Mouse (Mus musculus) colon, adult 2 months (tissue): ENCODE data around the gene Olfr1157. TPM values are rescaled to one million over a fixed set of nuclear protein-coding genes. Genes with fewer than 3 reads are reported as not detected.

Experiments used
- polyA plus RNA-seq: library from polyadenylated mRNA; depleted of rRNA; stranded (reverse); fragments of >200 nt; gene quantifications from 2 replicates; pipeline ENCODE4 v1.2.3, GENCODE M21; 2012; rRNA removed

The Olfr1157 gene
- not detected in 2 replicates for polyA plus RNA-seq

DNA sequence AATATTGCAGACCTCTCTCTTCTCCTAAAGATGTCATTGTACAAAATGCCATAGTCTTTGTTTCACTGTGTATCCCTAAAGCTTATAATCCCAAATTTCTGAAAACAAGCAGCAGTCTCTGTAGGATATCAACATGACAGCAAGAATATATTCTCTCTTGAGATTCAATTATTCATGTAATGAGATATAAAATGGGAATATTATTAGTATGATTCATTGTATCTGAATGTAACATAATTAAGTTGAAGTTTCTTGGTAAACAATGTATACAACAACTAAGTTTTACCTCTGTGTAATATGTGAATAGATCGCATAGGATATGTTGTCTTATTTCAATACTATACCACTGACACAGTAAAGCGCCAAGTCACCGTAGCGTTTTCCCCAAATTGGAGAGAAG is at the start of gene Olfr1157:
Gene Olfr1157, minus strand, starts transcription at position 101 of the 400 bp plus-strand sequence.

DNA sequence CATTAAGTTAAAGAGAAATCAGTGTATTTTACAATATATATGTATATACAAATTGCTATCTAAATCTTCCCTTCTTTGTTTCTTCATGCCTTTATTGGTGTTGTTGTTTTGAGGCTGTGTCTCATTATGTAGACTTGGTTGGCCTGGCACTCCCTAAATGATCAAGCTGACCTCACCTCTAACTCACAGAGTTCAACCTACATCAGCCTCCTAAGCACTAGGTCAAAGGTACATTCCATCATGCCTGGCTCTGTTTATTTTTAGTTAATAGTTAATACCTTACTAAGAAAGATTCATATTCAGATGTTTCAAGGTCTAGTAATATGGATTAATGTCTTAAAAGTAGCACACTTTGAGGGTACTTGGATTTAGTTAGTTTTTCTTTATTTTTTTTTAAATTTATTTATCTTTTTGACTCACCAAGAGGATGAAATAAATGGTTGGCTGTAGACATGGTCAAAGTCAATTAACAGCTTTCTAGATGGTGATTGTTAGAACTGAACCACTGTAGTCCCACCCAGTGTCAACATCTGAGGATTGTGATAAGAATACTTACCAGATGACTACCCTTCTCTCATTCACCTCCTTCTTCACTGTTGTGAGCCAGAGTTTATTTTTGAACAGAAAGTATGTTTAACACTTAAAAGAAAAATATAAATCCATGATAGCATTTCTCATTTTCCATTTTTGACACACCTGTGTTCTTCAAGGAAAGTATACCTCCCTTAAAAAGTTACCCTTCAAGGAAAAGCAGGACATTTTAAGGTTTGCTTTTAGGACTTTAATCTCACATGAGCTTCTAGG is 39.6 kb upstream of the Olfr1157 start, which contains the start of gene Olfr1160:
Gene Olfr1160, minus strand, starts transcription at position 754 of the 804 bp plus-strand sequence.

DNA sequence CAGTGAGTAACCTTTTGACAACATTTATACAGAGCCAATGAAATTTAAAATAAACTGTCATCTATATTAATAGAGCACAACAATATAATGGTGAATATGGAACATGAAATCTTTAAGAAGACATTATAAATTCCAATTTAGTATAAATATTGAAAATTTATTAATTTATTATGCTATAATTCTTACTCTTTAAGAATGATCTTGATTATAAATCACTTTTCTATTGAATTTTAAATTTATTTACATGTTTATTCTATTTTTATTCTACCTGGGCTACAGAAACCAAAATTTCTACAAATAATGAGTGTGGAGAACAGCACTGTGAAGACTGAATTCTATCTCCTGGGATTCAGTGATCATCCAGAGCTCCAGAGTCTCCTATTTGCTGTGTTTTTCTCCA is 21.7 kb upstream of the Olfr1157 start, which contains the start of gene Olfr1158:
Gene Olfr1158, plus strand, starts transcription at position 301 of the 400 bp plus-strand sequence.

DNA sequence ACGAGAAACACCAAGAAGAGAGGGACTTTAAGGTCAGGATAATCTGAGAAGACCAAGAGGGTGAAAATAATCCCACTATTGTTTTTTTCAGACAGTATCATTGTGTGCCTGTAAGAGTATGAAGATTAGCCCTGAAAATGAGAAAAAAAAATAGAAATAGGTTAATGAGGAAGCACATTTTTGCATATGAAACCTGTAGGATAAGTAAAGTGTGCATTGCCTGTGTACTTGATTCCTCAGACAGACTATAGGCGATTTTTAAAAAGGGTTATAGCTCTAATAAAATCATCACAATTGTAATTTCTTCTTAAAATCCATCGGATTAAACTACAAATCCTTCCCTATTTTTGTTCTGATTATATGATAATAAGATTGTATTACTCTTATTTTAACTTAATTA is 6.5 kb upstream of the Olfr1157 start, which contains the start of gene Olfr74:
Gene Olfr74, minus strand, starts transcription at position 101 of the 400 bp plus-strand sequence.

DNA sequence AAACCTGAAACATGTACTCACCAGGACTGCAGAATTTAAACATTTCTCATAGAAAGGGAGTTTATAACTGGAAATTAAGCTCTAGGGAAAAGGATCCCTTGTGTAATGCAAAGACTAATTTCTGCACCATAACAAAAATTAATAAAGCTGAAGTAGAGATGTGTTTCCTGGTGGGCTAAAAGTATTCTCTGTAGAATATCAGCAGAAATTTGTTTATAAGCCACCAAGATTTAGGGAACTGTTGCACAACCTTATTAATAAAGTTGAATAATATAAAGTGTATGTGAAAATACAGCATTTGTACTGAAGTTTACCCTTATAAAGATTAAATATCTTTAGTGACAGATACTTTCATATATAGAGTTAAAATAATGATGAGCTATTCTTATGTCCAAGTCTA is 15.1 kb downstream of the Olfr1157 start, which contains the start of gene Olfr1156:
Gene Olfr1156, minus strand, starts transcription at position 101 of the 400 bp plus-strand sequence.

DNA sequence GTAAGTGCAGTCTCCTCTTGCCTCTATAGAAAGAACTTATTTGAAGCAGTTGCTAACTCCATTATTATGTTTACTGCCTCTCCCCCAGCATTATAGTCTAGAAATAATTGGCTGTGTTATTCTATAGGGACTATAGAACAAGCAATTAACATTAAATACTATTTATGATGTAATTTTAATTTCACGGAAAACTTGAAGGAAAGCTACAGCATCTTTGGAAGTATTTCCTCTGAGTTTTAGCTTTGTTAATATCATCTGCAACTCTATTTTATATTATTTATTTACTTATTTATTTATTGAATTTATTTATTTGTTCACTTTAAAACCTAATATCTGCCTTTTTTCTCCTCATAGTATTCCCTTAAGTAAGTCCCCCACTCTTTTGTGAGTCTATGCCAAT is 23.1 kb downstream of the Olfr1157 start, which contains the start of gene Olfr1155:
Gene Olfr1155, minus strand, starts transcription at position 101 of the 400 bp plus-strand sequence.

Other genes with a start within 250 kb of the Olfr1157 start
- not detected in 2 replicates for gene Olfr1138, start 228.3 kb downstream of the Olfr1157 start, polyA plus RNA-seq
- not detected in 2 replicates for gene Olfr1140, start 224.5 kb downstream of the Olfr1157 start, polyA plus RNA-seq
- not detected in 2 replicates for gene Olfr1141, start 214.3 kb downstream of the Olfr1157 start, polyA plus RNA-seq
- not detected in 2 replicates for gene Olfr152, start 188.8 kb downstream of the Olfr1157 start, polyA plus RNA-seq
- not detected in 2 replicates for gene Olfr1143, start 167.7 kb downstream of the Olfr1157 start, polyA plus RNA-seq
- gene Olfr1145, start 158.5 kb downstream of the Olfr1157 start, polyA plus RNA-seq = not detected in 2 replicates
- not detected in 2 replicates for gene Olfr1148, start 137.8 kb downstream of the Olfr1157 start, polyA plus RNA-seq
- gene Olfr1150-ps1, start 124.3 kb downstream of the Olfr1157 start, polyA plus RNA-seq = not detected in 2 replicates
- gene Olfr1151, start 112.4 kb downstream of the Olfr1157 start, polyA plus RNA-seq = not detected in 2 replicates
- gene Olfr1152, start 101.8 kb downstream of the Olfr1157 start, polyA plus RNA-seq = not detected in 2 replicates
- gene Olfr1153, start 73.3 kb downstream of the Olfr1157 start, polyA plus RNA-seq = not detected in 2 replicates
- gene Olfr1154, start 63.1 kb downstream of the Olfr1157 start, polyA plus RNA-seq = not detected in 2 replicates
- not detected in 2 replicates for gene Olfr1155, start 23.2 kb downstream of the Olfr1157 start, polyA plus RNA-seq
- gene Olfr1156, start 15.2 kb downstream of the Olfr1157 start, polyA plus RNA-seq = not detected in 2 replicates
- gene Olfr74, start 6.4 kb upstream of the Olfr1157 start, polyA plus RNA-seq = not detected in 2 replicates
- not detected in 2 replicates for gene Olfr1158, start 21.8 kb upstream of the Olfr1157 start, polyA plus RNA-seq
- not detected in 2 replicates for gene Olfr1160, start 40.0 kb upstream of the Olfr1157 start, polyA plus RNA-seq
- gene Olfr1161, start 54.5 kb upstream of the Olfr1157 start, polyA plus RNA-seq = not detected in 2 replicates
- not detected in 2 replicates for gene Olfr73, start 69.4 kb upstream of the Olfr1157 start, polyA plus RNA-seq
- not detected in 2 replicates for gene Olfr1162, start 82.8 kb upstream of the Olfr1157 start, polyA plus RNA-seq
- gene Olfr1163, start 103.5 kb upstream of the Olfr1157 start, polyA plus RNA-seq = not detected in 2 replicates
- not detected in 2 replicates for gene Olfr1164, start 125.7 kb upstream of the Olfr1157 start, polyA plus RNA-seq
- not detected in 2 replicates for gene Olfr1166, start 160.0 kb upstream of the Olfr1157 start, polyA plus RNA-seq
- not detected in 2 replicates for gene Olfr1167, start 186.9 kb upstream of the Olfr1157 start, polyA plus RNA-seq
- gene Olfr1168, start 213.6 kb upstream of the Olfr1157 start, polyA plus RNA-seq = not detected in 2 replicates